Mouse (Mus musculus): ENCODE data around the gene Erc2.

The Erc2 gene

GRCm38 (mm10) chr14:28206303-28206702 is 584.1 kb downstream of the Erc2 start:
- no peak for DNase-seq

GRCm38 (mm10) chr14:28225550-28225949 is 603.3 kb downstream of the Erc2 start:
- DNase-seq = no peak

DNA sequence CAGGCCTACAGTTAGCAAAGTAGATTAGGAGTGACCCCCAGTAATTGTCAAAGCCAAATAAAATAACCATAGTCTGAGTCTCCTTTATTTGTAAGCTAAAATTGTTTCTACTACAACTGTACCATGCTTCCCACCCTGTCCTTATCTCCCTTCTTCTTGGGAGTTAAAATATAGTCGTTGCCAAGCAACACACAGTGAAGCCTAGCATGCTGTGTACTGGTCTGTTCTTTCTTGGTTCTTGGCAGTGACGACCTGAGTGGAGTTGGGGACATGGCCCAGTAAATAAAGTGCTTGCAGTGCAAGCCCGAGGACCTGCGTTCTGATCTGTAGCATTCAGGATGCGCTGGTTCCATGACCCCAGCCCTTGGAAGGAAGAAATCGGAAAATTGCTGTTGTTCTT is 608.3 kb downstream of the Erc2 start:
- no peak for DNase-seq

- DNase-seq = no peak
Observed at GRCm38 (mm10) chr14:28231241-28231640, 609.0 kb downstream of the Erc2 start.

- peak; percentile 25 for DNase-seq
Observed at GRCm38 (mm10) chr14:28238336-28239048, 616.3 kb downstream of the Erc2 start.

DNA sequence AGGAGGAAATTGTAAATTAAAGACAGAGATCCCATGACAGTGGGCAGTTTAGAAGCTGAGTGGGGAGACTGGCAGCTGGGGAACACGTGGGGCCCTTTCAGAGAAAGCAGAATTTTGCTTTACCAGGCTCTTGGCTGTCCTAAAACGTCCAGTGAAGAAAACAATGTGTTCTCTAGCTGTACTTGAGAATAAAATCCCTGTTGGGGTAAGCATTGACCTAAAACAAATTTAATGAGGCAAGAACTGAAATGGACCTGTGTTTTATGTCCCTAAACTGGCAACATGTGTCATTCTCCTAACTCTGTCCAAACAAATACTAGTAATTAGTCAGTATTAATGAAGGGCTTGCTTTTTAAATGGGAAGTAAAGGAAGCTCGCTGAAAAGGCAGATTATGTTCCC is 617.9 kb downstream of the Erc2 start:
- no peak for DNase-seq

DNA sequence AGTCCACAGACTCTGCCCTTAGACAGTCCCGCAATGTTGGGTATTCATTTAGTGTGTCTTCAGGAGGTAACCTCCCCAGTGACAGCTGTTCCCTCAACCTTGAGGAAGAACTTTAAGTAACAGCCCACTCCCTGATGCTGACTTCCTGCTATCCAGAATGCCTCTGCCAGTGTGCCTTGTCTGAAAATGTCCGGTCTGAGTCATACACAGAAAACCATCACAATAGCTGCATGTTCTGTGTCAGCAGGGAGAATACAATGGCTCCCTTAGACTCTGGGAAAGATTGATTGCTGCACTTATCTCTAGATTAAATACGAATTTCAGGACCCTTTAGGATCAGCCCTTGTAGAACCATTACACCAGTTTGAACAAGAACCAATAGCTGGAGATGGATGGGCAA is 620.5 kb downstream of the Erc2 start:
- no peak for DNase-seq

GRCm38 (mm10) chr14:28243474-28243873 is 621.2 kb downstream of the Erc2 start:
- no peak for DNase-seq

DNA sequence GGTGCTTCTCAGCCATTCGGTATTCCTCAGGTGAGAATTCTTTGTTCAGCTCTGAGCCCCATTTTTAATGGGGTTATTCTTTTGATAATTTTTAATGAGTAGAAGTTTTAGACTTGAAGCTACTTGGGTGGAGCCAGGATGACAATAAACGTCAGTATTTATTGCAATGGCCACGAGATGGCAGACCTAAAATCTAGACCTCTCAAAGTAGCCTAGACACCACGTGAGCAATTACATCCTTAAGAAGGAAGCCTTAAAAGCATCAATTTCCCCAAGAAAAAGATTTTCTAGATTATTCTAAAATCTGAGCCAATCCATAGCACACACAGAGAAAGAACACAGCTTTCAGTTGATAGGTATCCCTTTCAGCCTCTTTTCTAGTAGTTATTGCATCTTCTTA is 640.5 kb downstream of the Erc2 start:
- DNase-seq = peak; percentile 21

DNA sequence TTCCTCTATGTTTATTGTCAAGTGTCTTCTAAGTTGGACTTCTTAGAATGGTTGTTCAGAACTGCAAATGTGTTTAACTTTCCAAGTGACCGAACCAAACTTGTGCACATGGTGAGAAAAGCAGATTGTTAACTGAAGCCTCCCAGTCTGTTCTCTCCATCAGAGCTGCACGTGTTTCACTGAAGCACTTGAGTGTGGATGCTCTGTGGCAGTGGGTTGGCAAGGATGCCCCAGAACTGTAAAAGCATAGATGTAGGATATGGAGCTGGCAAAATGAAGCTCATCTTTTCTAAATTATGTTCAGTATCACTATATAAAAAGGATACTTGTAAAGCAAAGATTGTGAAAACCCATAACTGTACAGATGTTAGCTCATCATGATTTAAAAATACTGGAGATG is 645.1 kb downstream of the Erc2 start:
- DNase-seq = no peak

DNA sequence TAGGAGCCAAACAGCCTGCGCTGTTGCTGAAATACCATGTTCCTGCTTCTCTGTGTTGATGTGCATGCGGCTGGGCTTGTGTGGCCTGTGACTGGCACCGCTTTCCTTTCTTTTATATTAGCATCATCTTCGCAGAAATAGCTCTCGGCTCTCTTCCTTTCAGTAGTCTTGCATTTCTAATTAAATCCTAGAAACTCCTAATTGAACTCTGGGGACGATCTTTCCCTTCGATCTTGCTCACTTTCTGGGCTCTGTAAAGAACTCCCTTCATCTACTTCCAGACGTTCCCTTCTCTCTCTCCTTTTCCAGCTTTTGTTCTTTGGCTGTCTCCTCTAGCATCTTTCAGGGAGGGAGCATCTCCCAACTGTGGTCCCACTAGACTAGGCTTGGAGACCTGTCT is 649.6 kb downstream of the Erc2 start:
- DNase-seq = no peak

- DNase-seq = no peak
Observed at GRCm38 (mm10) chr14:28273669-28274068, 651.4 kb downstream of the Erc2 start.

- no peak for DNase-seq
Observed at GRCm38 (mm10) chr14:28274826-28275225, 652.6 kb downstream of the Erc2 start.

GRCm38 (mm10) chr14:28278951-28279350 is 656.7 kb downstream of the Erc2 start:
- DNase-seq = no peak

GRCm38 (mm10) chr14:28280376-28280775 is 658.1 kb downstream of the Erc2 start:
- DNase-seq = no peak

DNA sequence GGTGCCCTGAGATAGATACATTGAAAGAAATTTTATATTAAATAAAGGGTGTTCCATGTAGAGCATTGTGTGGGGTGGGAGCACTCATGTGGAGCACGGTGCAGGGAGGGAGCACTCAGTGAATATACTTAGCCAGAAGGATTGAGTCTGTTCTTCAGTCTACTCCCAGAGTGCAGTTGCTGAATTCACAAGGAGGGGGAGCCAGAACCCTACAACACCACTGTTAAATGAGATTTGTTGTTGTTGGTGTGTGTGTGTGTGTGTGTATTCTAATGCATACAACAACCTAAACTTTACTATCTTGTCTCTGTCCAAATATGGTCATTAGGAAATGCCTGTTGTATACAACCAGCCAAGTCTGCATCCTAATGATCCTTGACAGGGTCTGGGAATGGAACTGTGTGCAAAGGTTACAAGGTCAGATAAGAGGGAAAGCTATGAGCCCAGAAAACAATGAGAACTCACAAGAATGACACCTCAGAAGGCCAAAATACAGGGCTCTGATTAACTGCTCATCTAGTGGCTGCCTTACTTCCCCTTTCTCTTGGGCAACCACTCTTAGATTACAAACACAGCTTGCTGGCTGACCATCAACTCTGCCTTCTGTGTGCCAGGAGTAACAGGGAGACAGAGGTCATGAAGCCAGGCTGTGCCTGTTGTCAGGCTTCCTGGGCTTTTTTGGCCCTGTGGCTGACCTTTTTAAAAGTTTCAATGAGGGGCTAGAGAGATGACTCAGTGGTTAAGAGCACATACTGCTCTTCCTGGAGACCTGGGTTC is 661.3 kb downstream of the Erc2 start:
- DNase-seq = peak; percentile 12

- DNase-seq = peak; percentile 53
Observed at GRCm38 (mm10) chr14:28286511-28286910, 664.3 kb downstream of the Erc2 start.

- DNase-seq = no peak
Observed at GRCm38 (mm10) chr14:28288196-28288595, 666.0 kb downstream of the Erc2 start.

- no peak for DNase-seq
Observed at GRCm38 (mm10) chr14:28288926-28289325, 666.7 kb downstream of the Erc2 start.

DNA sequence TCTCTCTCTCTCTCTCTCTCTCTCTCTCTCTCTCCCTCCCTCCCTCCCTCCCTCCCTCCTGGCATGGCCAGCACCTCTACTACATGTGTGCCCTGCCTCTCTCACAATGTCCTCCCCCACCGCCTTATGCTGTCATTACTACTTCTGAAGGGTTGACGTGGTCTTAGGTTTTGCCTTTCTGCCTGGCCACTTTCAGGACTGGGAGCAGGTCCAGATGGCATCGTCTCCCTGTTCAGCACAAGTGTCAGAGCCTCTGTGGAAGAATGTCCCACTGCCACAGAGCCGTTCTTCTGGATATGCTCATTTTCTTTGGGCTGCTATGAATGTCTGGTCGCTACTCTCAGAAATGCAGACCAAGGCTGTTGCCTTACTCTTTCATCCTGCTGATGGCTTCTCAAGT is 671.7 kb downstream of the Erc2 start:
- no peak for DNase-seq

- DNase-seq = no peak
Observed at GRCm38 (mm10) chr14:28295145-28295544, 672.9 kb downstream of the Erc2 start.

DNA sequence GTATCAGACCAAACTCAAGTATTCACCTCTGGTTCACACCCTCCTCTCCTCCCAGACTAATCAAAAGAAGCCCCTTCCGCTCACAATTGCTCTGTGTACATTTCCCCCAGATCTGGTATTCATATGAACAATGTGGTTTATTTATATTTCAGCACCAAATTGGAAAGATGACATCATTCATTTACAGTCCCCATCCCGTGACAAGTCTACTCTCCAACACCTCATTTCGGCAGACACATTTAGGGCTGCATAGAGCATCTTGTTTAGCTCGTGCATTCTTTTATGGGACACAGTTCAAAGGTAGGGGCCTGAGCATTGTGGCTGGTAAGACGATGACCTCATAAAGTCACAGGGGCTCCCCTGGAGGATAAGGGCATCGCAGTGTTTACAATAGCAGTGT is 677.9 kb downstream of the Erc2 start:
- no peak for DNase-seq

GRCm38 (mm10) chr14:28301251-28301650 is 679.0 kb downstream of the Erc2 start:
- no peak for DNase-seq

DNA sequence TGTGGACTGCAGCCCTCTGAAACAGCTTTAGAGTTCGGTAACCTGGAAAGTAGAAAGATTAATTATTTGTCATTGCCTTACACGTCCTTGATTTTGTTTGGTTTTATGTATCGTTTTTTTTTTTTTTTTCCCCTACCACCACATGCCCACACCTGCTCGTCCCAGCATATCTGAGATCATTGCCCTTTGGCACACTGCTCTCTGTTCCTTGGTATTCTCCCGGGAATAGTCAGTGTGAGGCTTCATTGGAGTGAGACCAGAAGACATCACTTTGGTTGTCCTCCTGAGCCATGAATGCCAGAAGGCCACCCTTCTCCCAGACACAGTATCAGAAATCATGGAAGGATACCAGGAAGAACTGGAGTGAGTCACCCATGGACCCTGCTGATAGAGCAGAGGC is 681.9 kb downstream of the Erc2 start:
- peak; percentile 32 for DNase-seq

DNA sequence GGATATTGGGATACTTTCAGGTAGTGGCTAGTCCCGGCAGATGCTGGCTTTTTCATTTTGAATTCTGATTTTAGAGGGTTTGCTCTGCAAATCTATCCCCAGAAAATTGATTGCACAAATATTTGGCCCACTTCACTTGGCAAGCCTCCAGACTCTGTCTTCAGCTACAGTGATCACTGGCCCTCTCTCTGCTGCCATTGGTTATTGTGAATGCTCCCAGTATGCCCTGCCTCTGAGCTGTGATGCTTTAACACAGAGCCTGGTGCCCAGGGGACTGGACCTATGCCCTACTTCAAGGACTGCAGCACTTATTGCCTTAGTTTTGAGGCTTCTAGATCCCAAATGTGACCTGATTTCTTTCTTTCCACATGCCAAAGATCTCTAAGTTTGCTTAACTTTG is 686.4 kb downstream of the Erc2 start:
- no peak for DNase-seq
